Mouse (Mus musculus) embryonic fibroblast, embryonic 13.5 days (primary cell): Measurements from ENCODE around the gene Gm17571.

Source experiments
- CTCF ChIP-seq: IDR thresholded peaks from 2 replicates; pipeline ENCODE4 v1.5.1; 2011; ENCODE audit warnings: mild to moderate bottlenecking, control low read depth, low read length, moderate library complexity, borderline replicate concordance; ENCODE audit not compliant: insufficient read depth
- POLR2A ChIP-seq: IDR thresholded peaks from 2 replicates; pipeline ENCODE4 v1.6.1; 2011; ENCODE audit warnings: low read depth, mild to moderate bottlenecking, control low read depth, low read length, moderate library complexity

GRCm38 (mm10) chr9:13491854-13492620, 45.5 kb upstream of the Gm17571 start:
- TF ChIP-seq POLR2A, result no peak
- no peak for TF ChIP-seq CTCF
